Mouse (Mus musculus) CD4-positive, CD25-positive, alpha-beta regulatory T cell, adult 4 months (primary cell): ENCODE results near the gene Itfg2. TPM values are rescaled to one million over a fixed set of nuclear protein-coding genes. Genes with fewer than 3 reads are reported as not detected.
A peak's percentile ranks its signal among the peaks of the same experiment; 100 is the strongest.

Experiments used
- ATAC-seq: one replicate; pipeline ENCODE4 v1.8.0; 2017
- polyA plus RNA-seq, 2 experiments: library from polyadenylated mRNA; unstranded; fragments of 100-300 nt; shearing (Covaris generic); gene quantifications; one replicate each; pipeline ENCODE4 v1.2.1; 2017

Gene Itfg2
- polyA plus RNA-seq: 10 to 100 TPM; 24.5 to 37.1 TPM

- peak; percentile 93 for ATAC-seq
Measured at GRCm38 (mm10) chr6:128424269-128425019, at the start of gene Itfg2. Gene Itfg2 (minus strand): TSS chr6:128424931.

GRCm38 (mm10) chr6:128474112-128474511 is 49.4 kb upstream of the Itfg2 start:
- ATAC-seq: no peak

GRCm38 (mm10) chr6:128469451-128469850 is 44.7 kb upstream of the Itfg2 start:
- no peak for ATAC-seq

DNA sequence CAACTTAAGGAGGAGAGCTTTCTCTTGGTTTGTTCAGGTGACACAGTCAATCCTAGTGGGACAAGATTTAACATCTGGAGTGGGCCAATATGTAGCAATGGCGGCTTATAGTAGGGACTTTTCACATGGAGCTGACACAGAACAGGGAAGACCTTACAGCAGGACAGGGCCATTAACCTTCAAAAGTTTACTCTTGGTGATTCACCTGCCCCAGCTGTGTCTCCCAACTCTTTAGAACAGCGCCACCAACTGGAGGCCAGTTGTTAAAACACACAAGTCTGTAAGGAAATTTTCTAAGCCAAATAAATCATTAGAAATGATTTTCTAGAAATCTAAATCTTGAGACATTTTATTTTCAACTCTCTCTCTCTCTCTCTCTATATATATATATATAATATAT is 42.6 kb upstream of the Itfg2 start:
- ATAC-seq: no peak

GRCm38 (mm10) chr6:128466563-128466962 is 41.8 kb upstream of the Itfg2 start:
- ATAC-seq: no peak

DNA sequence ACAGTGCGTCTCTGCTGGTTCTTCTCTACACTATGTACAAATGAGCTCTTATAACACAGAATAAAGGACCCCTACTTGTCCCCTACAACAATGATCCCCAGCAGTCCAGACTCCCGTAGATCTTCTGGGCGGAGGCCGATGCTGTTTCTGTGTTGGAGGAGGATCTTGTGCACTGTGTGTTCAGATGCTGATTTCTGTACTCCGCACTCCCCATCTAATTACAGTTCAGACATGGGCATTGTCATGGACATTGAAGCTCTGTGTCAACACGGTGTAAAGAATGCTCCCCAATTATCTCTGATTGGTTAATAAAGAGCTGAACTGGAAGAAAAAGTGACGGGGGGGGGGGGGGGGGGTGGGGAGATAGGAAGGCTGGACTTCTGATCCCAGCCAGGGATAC is 41.3 kb upstream of the Itfg2 start:
- ATAC-seq: no peak

DNA sequence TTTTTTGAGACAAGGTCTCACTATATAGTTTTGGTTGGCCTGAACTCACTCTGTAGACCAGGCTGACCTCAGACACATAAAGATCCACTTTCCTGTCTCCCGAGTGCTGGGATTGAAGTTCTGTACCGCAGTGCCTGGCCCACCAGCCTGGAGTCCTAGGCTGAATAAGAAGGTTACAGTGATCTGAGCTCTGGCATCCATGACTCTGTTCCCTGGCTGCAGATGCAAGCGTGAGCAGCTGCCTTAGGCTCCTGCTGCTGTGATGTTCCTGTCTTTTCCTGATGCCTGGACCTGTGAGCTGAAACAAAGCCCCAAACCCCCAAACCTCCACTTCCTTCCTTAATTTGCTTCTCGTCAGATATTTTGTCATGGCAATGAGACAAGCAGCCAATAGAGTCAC is 40.3 kb upstream of the Itfg2 start:
- ATAC-seq: no peak

- ATAC-seq: no peak
Measured at GRCm38 (mm10) chr6:128461606-128462005, 36.9 kb upstream of the Itfg2 start.

DNA sequence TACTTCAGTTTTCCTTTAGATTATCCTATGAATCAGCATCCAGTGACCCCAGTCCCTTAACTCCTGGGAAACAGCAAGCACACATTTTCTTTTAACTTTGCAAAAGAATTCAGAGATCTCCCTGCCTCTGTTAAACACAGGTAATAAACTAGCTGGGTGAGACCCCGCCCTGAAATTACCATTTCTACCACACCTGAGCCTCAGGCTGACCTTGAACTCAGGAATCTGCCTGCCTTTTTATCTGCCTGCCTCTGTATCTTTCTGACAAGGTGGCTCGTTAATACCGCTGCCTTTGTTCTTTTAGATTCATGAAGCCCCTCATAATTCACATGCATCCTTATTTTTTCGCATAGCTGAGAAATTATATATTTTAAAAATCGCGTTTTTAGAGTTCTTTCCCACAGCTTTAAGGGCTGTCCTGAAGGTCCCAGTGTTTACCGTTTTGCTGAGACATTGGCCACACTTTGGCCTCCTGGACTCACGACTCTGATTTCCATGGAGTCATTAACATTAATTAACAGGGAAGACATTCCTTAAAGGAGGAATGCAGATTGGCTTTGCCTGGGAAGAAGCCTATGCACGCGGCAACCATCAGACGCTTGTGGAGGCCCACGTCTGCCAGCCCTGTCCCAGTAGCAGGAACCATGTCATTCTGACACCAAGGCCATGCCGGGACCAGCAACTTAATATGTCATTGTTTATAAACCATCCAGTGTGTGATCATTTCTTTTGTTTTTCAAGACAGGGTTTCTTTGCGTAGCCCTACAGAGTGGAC is 36.2 kb upstream of the Itfg2 start:
- no peak for ATAC-seq

DNA sequence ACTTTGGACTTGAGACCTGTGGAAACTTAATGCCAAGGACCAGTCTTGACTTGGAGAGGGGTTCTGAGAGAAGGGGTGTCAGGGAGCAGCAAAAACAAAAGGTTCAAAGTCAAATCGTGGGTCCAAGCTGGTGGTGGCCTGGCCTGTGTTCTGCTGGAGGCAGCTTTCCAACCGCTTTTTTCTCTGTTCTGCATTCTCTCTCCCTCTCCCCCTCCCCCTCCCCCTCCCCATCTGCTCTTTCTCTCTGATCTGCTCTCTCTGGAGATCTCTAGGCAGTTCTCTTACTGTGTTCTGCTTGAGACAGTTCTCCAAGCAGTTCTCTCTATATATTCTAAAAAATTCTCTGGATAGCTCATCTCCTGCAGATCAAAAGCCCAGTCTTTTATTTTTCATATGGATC is 35.6 kb upstream of the Itfg2 start:
- no peak for ATAC-seq

DNA sequence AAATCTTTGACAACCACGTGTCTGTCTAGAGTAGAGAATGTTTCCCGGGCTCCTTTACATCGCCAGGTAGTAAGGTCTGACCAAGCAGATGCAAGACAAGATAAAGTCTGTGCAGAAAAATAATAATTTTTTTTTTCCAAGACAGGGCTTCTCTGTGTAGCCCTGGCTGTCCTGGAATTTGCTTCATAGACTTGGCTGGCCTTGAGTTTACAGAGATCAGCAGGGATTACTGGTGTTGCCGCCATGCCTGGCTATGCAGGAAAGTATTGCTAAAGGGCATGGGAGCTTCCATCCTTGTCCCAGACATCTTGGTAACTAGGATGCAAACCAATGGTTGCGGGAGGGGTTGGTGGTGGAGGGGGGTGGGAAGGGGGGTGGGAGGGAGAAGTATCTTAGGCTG is 32.5 kb upstream of the Itfg2 start:
- ATAC-seq: no peak

DNA sequence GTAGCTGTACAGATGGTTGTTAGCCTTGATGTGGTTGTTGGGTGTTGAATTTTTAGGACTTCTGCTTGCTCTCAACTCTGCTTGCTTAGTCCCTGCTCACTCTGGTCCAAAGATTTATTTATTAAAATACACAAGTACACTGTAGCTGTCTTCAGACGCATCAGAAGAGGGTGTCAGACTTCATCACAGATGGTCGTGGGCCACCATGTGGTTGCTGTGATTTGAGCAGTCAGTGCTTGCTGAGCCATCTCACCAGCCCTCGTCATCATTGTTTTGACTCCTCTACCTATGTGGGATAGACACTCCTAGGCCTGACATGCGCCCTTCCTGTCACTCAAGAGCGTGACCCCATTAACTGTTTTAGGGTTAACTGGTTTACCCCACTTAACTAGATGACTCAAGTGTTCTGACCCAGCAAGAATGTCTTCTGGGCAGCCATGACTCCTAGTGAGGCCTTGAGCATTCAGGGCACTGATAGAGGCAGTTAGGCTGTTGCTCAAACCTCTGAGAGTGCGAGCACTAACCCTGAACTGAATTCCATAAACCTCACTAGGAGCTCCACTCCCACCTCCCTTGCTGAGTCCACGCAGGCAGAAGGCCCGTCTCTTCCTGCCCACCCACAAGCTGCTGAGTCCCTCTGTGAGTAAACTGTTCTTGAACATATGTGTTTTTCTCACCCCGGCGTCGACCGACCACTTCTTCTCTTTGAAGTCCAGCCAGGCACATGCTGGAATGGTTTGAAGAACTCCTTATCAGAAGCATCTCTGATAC is 31.3 kb upstream of the Itfg2 start:
- ATAC-seq: no peak

GRCm38 (mm10) chr6:128447063-128447462 is 22.3 kb upstream of the Itfg2 start:
- ATAC-seq: no peak

DNA sequence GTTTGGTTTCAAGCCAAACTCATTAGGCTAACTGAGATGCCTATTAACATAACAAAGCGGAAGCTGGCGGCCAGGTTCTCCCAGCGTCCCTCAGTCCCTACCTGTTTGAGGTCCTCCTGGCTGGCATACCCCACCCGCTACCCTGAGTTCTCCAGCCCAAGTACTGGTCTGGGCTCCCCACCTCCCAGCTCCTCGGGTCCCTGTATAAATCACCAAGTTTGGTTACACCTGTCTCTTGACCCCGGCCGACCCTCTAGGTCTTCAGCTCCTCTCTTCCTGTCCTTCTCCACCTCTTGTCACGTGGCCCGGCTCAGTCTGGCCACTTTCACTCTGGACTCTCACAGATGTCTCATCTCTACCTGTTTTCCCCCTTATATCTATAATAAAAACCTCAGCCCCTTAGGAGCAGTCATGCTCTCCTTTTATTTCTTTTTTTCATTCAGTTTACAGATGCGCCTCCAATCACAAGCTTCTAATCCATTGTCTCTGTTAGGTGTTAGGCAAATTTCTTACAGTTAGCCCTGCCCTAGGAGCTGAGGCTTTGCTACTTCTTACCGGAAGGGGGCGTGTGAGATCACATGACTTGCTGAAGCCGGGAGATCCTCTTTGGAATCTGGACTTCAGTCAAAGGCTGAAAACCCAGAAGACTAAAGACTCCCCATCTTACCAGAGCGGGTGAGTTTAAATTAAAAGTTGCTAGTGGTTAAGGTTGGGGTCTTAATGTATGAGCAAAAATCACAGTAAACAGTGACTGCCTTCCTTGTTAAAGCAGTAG is 21.2 kb upstream of the Itfg2 start:
- ATAC-seq: peak; percentile 66

GRCm38 (mm10) chr6:128440238-128440637 is 15.5 kb upstream of the Itfg2 start:
- no peak for ATAC-seq

DNA sequence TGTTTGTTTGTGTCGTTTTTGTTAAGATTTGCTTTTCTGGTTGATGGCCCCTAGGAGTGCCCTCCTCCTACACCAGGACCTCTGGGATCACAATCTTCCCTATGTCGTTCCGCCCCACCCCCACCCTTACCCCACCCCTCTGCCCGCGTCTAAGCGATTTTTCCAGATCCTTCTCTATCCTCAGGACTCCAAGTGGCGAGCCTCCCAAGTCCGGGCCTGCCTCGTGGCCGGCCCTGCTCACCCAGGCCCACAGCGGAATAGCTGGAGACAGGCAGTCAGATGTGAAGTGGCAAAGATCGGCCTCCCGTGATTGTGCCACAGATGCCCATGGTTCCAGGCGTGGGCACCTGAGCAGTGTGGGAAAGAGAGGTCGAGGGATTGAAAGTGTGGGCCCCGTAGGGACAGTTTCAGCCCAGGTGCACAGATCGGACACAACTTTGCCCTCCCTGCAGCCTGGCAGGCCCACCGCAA is 14.2 kb upstream of the Itfg2 start:
- no peak for ATAC-seq

DNA sequence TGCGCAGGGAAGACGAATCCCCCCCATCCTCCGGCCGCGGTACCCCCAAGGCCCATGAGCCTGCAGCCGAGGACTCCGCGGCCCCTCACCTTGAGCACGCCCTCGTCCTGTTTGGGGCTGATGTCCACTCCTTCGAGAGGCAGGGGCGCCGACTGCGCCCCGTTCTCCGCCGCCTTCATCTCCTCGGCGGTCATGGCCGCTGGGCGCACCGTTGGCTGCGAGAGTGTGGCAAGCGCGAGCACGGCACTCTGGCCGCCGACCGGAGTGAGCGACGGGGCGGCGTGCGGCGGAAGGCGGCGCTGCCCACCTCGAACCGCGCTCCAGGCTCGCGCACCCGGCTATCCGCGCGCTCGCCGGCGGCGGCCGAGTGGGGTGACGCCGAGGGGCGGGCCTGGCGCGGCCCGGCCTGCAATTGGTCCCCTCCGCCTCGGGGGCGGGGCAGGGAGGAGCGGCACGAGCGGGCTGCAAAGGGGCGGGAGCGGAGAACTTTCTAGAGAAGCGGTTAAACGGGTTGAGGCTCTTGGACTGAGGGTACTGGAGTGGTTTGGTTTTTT is 13.7 kb upstream of the Itfg2 start, which contains the start of gene Fkbp4:
Gene Fkbp4 (minus strand): TSS at position 361 of the 554 bp plus-strand sequence.
- peak; percentile 95 for ATAC-seq

- ATAC-seq: peak; percentile 40
Measured at GRCm38 (mm10) chr6:128437731-128438316, 13.1 kb upstream of the Itfg2 start.

GRCm38 (mm10) chr6:128437288-128437687 is 12.6 kb upstream of the Itfg2 start:
- no peak for ATAC-seq

- no peak for ATAC-seq
Measured at GRCm38 (mm10) chr6:128436356-128437005, 11.8 kb upstream of the Itfg2 start.

GRCm38 (mm10) chr6:128435474-128435873 is 10.7 kb upstream of the Itfg2 start:
- ATAC-seq: no peak
